In the genomic region with DNA sequence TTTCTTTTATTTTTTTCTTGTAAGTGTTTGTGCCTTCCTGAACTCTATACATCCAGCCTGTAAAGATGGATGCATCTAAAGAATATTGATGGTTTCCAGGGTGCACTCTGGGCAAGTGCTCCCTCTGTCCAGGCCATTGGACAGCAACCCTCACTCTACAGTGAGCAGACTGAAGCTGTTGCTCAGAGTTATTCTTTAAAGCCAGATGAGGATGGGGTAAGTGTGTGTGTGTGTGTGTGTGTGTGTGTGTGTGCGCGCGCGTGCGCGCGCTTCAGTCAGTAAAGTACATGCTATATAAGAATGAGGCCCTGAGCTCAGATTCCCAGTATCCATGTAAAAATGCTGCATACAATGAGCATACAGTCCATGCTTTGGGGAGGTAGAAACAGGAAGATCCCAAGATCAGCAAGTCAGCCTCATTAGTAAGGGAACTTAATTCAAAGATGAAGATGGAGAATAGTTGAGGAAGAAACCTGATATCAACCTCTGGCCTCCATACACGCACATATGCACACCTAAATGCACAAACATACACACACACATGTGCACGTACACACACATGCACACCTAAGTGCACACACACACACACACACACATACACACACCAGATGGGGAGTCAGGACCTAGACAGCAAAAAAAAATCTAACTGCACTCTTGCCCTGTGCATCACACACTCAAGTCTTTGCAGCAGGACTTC, we compare ENCODE assay signal across 17 mouse cellular contexts.
DNase-seq lines count a peak whose midpoint lies in the region; ATAC-seq and TF ChIP-seq lines count a peak whose summit lies in the region.
"Had no signal": no experiment of that assay in that cellular context is flagged by ENCODE, and none has a peak within 500 bp of the region (broad histone marks: within the 10 kb centered on the region; RNA-seq: fewer than 3 reads in every experiment).

No protein-coding gene starts in this region.

- H3K27ac ChIP-seq in heart, embryonic 10.5 days = no peak overlapping the region
- H3K27ac ChIP-seq in heart, embryonic 12.5 days (ENCODE audit: poor library complexity, severe bottlenecking) = no peak overlapping the region
- H3K27ac ChIP-seq in hindbrain, embryonic 11.5 days (ENCODE audit: low read depth, low read length) = peak overlapping the region; percentile 55
- H3K27ac ChIP-seq in midbrain, embryonic 11.5 days (ENCODE audit: low read depth, low read length) = peak overlapping the region; percentile 85
- no peak overlapping the region for H3K27ac ChIP-seq in intestine, embryonic 16.5 days (ENCODE audit: low read length)
- H3K27ac ChIP-seq in gastrocnemius, adult 2 months = no peak overlapping the region
- H3K27ac ChIP-seq: kidney, postnatal 0 days; limb, embryonic 15.5 days; stomach, embryonic 15.5 days had no signal

- H3K9ac ChIP-seq in heart, embryonic 12.5 days = no peak overlapping the region
- H3K9ac ChIP-seq in hindbrain, embryonic 11.5 days (ENCODE audit: low read depth, low read length) = no peak overlapping the region
- peak overlapping the region; percentile 25; the same call in 1 of the 2 replicates for H3K9ac ChIP-seq in midbrain, embryonic 11.5 days (ENCODE audit: low read length)
- no peak overlapping the region for H3K9ac ChIP-seq in intestine, embryonic 16.5 days (ENCODE audit: low read depth, low read length)
- H3K9ac ChIP-seq: limb, embryonic 15.5 days; stomach, embryonic 15.5 days had no signal

- no peaks in the 10 kb centered on the region for H3K27me3 ChIP-seq in heart, embryonic 10.5 days (ENCODE audit: insufficient read depth, poor library complexity, severe bottlenecking)
- no peaks in the 10 kb centered on the region for H3K27me3 ChIP-seq in heart, embryonic 12.5 days (replicated peaks)
- no peaks in the 10 kb centered on the region for H3K27me3 ChIP-seq in hindbrain, embryonic 11.5 days (ENCODE audit: control insufficient read depth, insufficient read depth, low read length)
- no peaks in the 10 kb centered on the region for H3K27me3 ChIP-seq in midbrain, embryonic 11.5 days (ENCODE audit: control insufficient read depth, insufficient read depth, low read length)
- no peaks in the 10 kb centered on the region for H3K27me3 ChIP-seq in intestine, embryonic 16.5 days (replicated peaks; ENCODE audit: control insufficient read depth, insufficient read depth, low read length)
- H3K27me3 ChIP-seq: limb, embryonic 15.5 days; stomach, embryonic 15.5 days had no signal

- H3K4me2 ChIP-seq in heart, embryonic 12.5 days = no peak overlapping the region
- H3K4me2 ChIP-seq in hindbrain, embryonic 11.5 days (replicated peaks; ENCODE audit: low read depth, low read length) = no peak overlapping the region
- H3K4me2 ChIP-seq in midbrain, embryonic 11.5 days = no peak overlapping the region
- H3K4me2 ChIP-seq in intestine, embryonic 16.5 days (ENCODE audit: low read depth, low read length) = no peak overlapping the region
- H3K4me2 ChIP-seq: limb, embryonic 15.5 days; stomach, embryonic 15.5 days had no signal

- no peaks in the 10 kb centered on the region for H3K9me3 ChIP-seq in heart, embryonic 10.5 days
- no peaks in the 10 kb centered on the region for H3K9me3 ChIP-seq in heart, embryonic 12.5 days (replicated peaks)
- H3K9me3 ChIP-seq in hindbrain, embryonic 11.5 days (ENCODE audit: control insufficient read depth, low read length) = no peaks in the 10 kb centered on the region
- H3K9me3 ChIP-seq in midbrain, embryonic 11.5 days (ENCODE audit: control insufficient read depth, low read length) = no peaks in the 10 kb centered on the region
- H3K9me3 ChIP-seq in intestine, embryonic 16.5 days (ENCODE audit: control insufficient read depth, low read length) = no peaks in the 10 kb centered on the region
- H3K9me3 ChIP-seq: limb, embryonic 15.5 days; stomach, embryonic 15.5 days had no signal

- ATAC-seq in heart, embryonic 12.5 days (ENCODE audit: insufficient number of reproducible peaks, low FRiP score) = no peak
- ATAC-seq in hindbrain, embryonic 11.5 days (ENCODE audit: low FRiP score) = peak; percentile 51; the same call in 1 of the 2 replicates
- ATAC-seq in midbrain, embryonic 11.5 days (ENCODE audit: low FRiP score) = peak; percentile 22
- no peak for ATAC-seq in intestine, embryonic 16.5 days

- 91% methylated on average over 9 of the region's 9 CpGs for WGBS in heart, embryonic 10.5 days
- 96% methylated on average over 9 of the region's 9 CpGs for WGBS in heart, embryonic 12.5 days
- WGBS in hindbrain, embryonic 11.5 days = 98% methylated on average over 9 of the region's 9 CpGs
- WGBS in midbrain, embryonic 11.5 days = 89% methylated on average over 9 of the region's 9 CpGs
- WGBS in intestine, embryonic 16.5 days = 96% methylated on average over 9 of the region's 9 CpGs

- DNase-seq in heart, embryonic 10.5 days (ENCODE audit: low spot score) = peak; percentile 47
- DNase-seq in hindbrain, embryonic 11.5 days (ENCODE audit: low spot score) = peak; percentile 9
- peak; percentile 89 for DNase-seq in midbrain, embryonic 11.5 days (ENCODE audit: low spot score, missing footprints)
- DNase-seq in thymus, adult 18-20 months = no peak
- DNase-seq in gastrocnemius, adult 2 months = no peak
- DNase-seq in right cerebral cortex, adult 18-20 months = no peak
- DNase-seq: adrenal gland, postnatal 25 days; cerebellum, adult 9-10 months; heart, adult 18-20 months; heart, postnatal 10 days; layer of hippocampus, adult 9-11 months; lung, adult 18-20 months had no signal

- TF ChIP-seq CTCF in gastrocnemius, adult 2 months (IDR thresholded peaks at IDR 0.05) = no peak

- intact Hi-C loops in gastrocnemius, adult 2 months (cut with DNase I) = no loop called here

- H3K4me3 ChIP-seq in heart, embryonic 10.5 days = no peak overlapping the region
- no peak overlapping the region for H3K4me3 ChIP-seq in heart, embryonic 12.5 days
- H3K4me3 ChIP-seq in hindbrain, embryonic 11.5 days (ENCODE audit: low read depth, low read length) = no peak overlapping the region
- H3K4me3 ChIP-seq in midbrain, embryonic 11.5 days (ENCODE audit: low read depth, low read length) = no peak overlapping the region
- H3K4me3 ChIP-seq in intestine, embryonic 16.5 days (ENCODE audit: low read length) = no peak overlapping the region
- no peak overlapping the region for H3K4me3 ChIP-seq in gastrocnemius, adult 2 months
- H3K4me3 ChIP-seq: limb, embryonic 15.5 days; stomach, embryonic 15.5 days had no signal

- no peaks in the 10 kb centered on the region for H3K4me1 ChIP-seq in heart, embryonic 10.5 days
- no peaks in the 10 kb centered on the region for H3K4me1 ChIP-seq in heart, embryonic 12.5 days (replicated peaks)
- H3K4me1 ChIP-seq in hindbrain, embryonic 11.5 days (replicated peaks; ENCODE audit: control insufficient read depth, insufficient read depth, low read length) = no peaks in the 10 kb centered on the region
- peaks cover 18% of the 10 kb centered on the region for H3K4me1 ChIP-seq in midbrain, embryonic 11.5 days (ENCODE audit: control insufficient read depth, insufficient read depth, low read length)
- no peaks in the 10 kb centered on the region; the same call in 1 of the 2 replicates for H3K4me1 ChIP-seq in intestine, embryonic 16.5 days (ENCODE audit: control insufficient read depth, insufficient read depth, low read length)
- H3K4me1 ChIP-seq: stomach, embryonic 15.5 days had no signal

- no peaks in the 10 kb centered on the region for H3K36me3 ChIP-seq in heart, embryonic 10.5 days
- H3K36me3 ChIP-seq in heart, embryonic 12.5 days = no peaks in the 10 kb centered on the region
- no peaks in the 10 kb centered on the region for H3K36me3 ChIP-seq in hindbrain, embryonic 11.5 days (ENCODE audit: control insufficient read depth, insufficient read depth, low read length)
- H3K36me3 ChIP-seq in midbrain, embryonic 11.5 days (ENCODE audit: control insufficient read depth, insufficient read depth, low read length) = no peaks in the 10 kb centered on the region
- no peaks in the 10 kb centered on the region for H3K36me3 ChIP-seq in intestine, embryonic 16.5 days (ENCODE audit: control insufficient read depth, insufficient read depth, low read length)
- H3K36me3 ChIP-seq: limb, embryonic 15.5 days; stomach, embryonic 15.5 days had no signal

Comparison
In these comparisons a context has a peak if more than half of its experiments do, and no peak if none do; other contexts are left out.
1. DNase-seq: peak in heart, embryonic 10.5 days (single experiment), hindbrain, embryonic 11.5 days (single experiment) and midbrain, embryonic 11.5 days (single experiment); none in thymus, adult 18-20 months (0 of 2), gastrocnemius, adult 2 months (single experiment) and right cerebral cortex, adult 18-20 months (single experiment).
2. H3K27ac ChIP-seq: peak in hindbrain, embryonic 11.5 days (single experiment) and midbrain, embryonic 11.5 days (single experiment); none in heart, embryonic 10.5 days (single experiment), heart, embryonic 12.5 days (single experiment), intestine, embryonic 16.5 days (single experiment) and gastrocnemius, adult 2 months (single experiment).
3. ATAC-seq: peak in hindbrain, embryonic 11.5 days (single experiment) and midbrain, embryonic 11.5 days (single experiment); none in heart, embryonic 12.5 days (single experiment) and intestine, embryonic 16.5 days (single experiment).